Mouse (Mus musculus) brain, embryonic 14.5 days (tissue): ENCODE measurements around the gene Spc24.

ENCODE experiments used
- CTCF ChIP-seq: fragments of 200-500 bp; IDR thresholded peaks from 2 replicates; pipeline ENCODE4 v1.5.1; 2012; ENCODE audit warnings: inconsistent platforms, mild to moderate bottlenecking, moderate library complexity, borderline replicate concordance; ENCODE audit not compliant: insufficient read depth, insufficient read length; ENCODE audit errors: extremely low read depth
- POLR2A ChIP-seq: fragments of 200-500 bp; IDR thresholded peaks from 2 replicates; pipeline ENCODE4 v1.6.1; 2012; ENCODE audit warnings: mild to moderate bottlenecking, inconsistent platforms, borderline replicate concordance; ENCODE audit not compliant: poor library complexity, insufficient read depth, insufficient read length, severe bottlenecking; ENCODE audit errors: extremely low read depth

DNA sequence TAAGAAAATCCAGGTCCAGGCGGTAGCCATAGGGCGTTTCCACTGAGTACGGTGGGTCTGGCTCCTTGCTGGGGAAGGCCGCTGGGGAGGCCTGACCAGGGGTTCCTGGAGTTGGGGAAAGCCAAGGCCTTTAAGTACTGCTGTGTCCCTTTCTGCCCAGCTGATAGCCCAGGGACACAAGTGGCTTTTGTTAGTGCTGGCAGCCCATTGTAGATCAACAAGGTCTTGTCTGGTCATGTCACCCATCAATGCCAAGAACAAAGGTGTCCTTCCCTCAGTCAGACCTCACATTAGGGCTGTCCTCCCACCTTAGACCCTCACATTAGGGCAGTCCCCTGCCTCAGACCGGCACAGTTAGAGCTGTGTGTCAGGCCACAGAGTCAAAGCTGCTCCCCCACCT is 35.5 kb upstream of the Spc24 start:
- TF ChIP-seq POLR2A (no peak), CTCF (no peak)
